Mouse (Mus musculus): Measurements from ENCODE around the gene Cyp2w1.

- TF ChIP-seq CTCF (IDR thresholded peaks at IDR 0.05) = no peak
- TF ChIP-seq EP300 (IDR thresholded peaks at IDR 0.05; ENCODE audit: insufficient read depth, low read depth, low read length) = no peak
- no peak for TF ChIP-seq POLR2A (IDR thresholded peaks at IDR 0.05; ENCODE audit: insufficient read depth, low read depth, low read length)
Measured at GRCm38 (mm10) chr5:139310477-139310876, 41.9 kb upstream of the Cyp2w1 start.

All from heart, adult 2 months (tissue).